Mouse (Mus musculus) activated CD4-positive, CD25-positive, alpha-beta regulatory T cell, adult 4 months (primary cell): ENCODE results near the gene Abcd4. TPM values are rescaled to one million over a fixed set of nuclear protein-coding genes. Genes with fewer than 3 reads are reported as not detected.

ENCODE experiments used
- ATAC-seq: one replicate; pipeline ENCODE4 v1.8.0; 2017
- polyA plus RNA-seq, 2 experiments: library from polyadenylated mRNA; unstranded; fragments of 100-300 nt; shearing (Covaris generic); gene quantifications; one replicate each; pipeline ENCODE4 v1.2.1; 2017

The Abcd4 gene
- polyA plus RNA-seq: 10 to 100 TPM in 1 of 2 experiments, 1 to 10 TPM in 1; 7.8 to 10.3 TPM

DNA sequence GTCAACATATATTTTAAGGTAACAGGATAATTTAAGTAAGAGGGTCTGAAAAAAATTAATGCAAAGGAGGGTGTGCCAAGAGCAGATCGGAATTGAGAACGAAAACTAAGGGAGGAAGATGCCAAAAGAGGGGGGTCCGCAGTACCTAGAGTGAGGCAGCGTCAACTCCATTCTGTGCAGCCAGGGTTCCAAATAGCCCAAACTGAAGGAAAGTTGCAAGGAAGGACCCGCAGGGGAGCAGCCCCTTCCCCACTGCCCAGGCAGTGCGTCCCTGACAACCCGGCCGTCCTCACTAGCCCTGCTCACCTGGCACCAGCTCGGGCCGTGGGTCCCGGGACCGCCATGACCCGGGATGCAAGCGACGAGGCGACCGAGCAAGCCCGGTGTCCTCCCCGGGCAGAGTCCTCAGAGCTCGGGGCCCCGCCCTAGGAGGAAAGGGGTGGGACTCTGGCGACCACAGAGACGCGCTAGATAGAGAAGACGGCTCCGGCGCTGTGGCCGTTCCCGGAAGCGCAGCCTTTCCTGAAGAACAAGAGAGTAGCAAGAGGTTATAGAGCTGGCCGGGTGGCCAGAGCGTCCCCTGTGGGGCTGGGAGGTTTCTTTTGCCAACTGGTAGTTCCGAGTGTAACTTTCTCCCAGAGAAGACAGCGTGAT lies at the start of gene Abcd4:
TSS of gene Abcd4 (minus strand) at position 437 of the 654 bp plus-strand sequence.
- ATAC-seq: peak; percentile 99

DNA sequence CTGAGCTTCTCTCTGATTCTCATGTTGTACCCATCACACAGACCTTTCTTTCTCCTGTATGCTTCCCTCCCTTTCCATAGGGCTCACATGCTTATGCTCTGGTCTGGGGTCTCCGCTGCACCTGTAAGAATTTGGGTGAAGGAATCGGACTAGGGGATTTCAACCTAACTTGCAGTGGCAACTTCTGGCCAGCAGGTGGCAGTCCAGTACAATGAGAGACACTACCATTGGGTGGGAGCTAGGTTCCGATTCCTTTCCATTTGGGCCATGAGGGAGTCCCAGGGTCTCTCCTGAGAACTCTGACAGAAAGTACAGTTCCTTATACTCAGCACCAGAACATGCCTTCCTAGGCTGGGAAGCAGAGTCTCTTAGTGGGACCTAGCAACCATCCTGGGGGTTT lies 36.7 kb upstream of the Abcd4 start:
- no peak for ATAC-seq

DNA sequence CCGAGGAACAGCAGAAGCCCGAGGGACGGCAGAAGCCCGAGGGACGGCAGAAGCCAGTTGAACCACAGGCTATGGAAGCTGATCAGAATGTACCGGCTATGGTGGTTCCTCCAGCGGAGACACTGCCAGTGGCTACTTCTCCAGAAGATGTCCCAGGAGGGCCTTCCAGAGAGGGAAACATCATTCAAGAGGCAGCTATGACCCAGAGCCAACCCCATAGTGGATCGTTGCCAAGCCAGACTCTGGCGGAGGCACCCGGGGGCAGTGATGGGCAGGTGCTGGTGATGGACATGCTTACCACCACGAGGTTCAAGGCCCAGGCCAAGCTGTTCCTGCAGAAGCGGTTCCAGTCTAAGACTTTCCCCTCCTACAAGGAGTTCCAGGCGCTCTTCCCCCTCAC lies 33.0 kb upstream of the Abcd4 start:
- no peak for ATAC-seq

DNA sequence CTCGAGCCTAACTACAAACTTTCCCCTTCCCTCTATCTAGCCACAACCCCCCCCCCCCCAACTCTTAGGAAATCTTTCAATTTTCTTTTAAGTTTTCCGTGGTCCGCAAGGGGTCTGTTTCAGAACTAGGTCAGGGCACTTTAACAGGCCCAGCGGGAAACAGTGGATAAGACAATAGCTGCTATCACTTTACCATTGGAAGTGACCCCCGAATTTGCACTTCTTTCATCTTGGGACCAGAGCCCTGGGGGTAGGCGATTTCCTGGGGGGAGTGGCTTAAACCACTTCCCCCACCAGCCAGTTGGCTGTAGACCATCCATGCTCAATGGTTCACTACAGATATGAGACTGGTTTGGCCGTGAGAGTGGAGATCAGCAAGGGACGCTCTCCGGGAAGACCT lies 23.4 kb upstream of the Abcd4 start, which contains the start of gene Vrtn:
TSS of gene Vrtn (plus strand) at position 366 of the 400 bp plus-strand sequence.
- ATAC-seq: no peak

DNA sequence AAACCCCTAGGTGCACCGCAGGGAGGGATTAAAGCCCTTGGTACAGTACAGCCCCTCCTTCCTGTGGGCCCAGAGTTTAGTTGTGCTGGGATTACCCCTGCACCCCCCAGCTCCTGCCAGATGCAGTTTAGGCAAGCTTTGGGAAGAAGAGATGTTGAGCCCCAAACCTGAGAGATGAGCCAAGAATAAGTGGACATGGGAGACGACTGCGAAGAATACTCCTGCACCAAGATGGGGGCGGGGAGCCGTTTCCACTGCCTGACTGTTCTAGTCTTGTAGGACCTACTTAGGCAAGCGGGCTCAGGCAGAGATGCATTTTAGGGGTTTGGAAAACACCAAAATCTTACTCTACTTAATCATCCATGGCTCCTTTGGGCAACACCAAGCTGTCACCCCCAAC lies 23.0 kb upstream of the Abcd4 start:
- no peak for ATAC-seq

DNA sequence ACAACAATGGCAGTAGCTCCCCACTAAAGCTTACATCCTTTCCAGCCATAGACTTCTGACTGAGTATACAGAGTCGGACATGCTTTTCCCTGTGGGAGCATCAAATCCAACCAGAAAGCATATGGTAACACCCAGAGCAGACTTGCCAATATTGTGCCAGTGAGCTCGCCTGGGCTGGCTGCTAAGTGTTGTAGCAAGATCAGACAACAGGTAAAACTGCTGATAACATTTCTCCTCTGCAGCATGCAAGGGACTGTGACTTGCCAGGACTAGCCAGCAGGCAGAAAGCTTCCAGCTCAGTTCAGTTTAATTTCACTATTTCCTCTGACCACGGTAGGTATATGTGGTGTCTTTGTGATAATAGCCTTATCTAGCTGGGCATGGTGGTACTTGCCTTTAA lies 14.7 kb upstream of the Abcd4 start:
- ATAC-seq: no peak

DNA sequence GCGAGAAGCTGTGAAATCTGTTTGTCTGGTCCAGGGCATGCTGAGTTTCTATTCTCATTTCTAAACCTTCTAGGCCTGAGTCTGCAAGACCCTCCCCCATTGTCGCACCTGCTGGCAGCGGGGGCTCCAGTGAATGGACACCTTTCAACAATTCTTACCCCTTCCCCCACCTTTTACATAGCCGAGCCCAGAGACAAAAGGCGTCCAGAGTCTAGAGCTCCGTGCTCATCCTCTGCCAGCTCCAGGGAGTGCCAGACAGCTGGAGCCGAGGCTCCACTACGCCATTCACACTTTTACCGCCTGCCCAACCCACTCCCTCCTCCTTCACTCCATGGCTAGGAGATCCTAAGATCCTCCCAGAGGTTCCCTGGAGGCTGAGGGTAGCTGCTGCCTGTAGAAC lies 7.9 kb upstream of the Abcd4 start:
- ATAC-seq: no peak

DNA sequence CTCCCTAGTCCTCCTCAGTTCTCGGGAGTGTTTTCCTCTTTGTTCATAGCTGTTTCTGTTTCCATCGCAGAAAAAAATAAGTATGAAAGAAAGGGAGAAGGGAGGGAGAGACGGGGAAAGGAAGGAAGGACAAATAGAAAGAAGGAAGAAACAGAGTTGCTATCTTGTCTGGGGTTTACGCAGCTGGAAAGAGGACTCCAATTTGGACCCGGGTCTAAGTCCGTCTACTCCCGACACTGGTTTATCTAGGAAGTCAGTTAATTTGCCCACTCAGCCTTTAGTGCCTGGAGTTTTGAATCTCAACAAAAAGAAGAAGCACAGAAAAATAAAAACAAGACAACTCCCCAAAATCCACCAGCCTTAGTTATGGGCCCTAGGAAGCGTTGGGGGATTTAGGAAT lies 7.4 kb upstream of the Abcd4 start:
- ATAC-seq: no peak

DNA sequence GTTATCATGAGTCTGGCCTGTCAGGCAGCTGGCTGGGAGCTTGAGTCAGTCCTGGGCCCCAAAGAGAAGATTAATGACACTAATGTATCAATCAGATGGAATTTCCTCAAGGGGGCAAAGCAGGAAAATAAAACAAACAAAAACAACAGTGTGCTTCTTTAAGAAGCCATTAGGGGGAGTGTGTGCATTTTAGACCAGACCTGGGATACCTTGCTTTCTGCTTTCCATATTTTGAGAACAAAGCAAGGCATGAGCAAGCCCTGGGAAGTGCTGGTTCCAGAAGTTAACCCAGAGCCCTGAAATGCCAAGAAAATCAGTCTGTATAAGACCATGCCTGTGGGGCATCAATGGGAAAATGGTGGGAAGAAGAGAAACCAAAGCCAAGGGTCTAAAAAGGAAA lies 3.8 kb upstream of the Abcd4 start:
- ATAC-seq: no peak

DNA sequence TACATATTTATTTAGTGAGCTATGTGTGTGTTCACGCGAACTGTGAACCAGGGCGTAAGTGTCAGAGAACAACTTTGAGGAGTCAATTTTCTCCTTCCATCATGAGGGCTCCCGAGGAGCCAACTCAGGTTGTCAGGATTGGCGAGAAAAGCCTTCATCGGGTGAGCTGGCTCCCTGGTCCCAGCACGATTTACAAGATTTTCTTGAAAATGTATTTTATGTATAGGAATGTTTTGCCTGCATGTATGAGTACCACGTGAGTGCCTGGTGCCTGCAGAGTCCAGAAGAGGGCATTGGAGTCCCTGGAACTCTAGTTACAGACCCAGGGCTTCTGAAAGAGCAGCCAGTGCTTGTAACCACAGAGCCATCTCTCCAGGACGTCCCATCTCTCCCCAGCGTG lies 450 bp upstream of the Abcd4 start:
- peak; percentile 37 for ATAC-seq

DNA sequence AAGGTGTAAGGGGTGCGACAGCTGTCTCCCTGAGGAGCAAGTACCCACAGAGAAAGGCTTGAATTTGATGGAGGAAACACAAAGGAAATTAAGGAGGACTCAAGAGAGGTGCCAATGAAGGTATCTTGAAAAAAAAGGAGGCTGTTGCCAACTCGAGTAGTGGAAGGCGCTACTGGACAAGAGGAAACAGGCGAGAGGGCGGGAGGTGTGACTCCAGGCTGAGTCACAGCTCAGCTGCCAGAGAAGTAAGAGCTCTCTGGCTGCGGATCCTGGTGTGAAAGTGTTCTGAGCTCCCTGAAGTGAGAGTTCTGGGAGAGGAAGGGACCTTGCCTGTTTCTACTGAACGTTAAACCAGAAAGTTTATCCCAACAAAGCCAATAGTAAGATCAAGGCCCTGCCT lies 2.7 kb downstream of the Abcd4 start:
- ATAC-seq: no peak

DNA sequence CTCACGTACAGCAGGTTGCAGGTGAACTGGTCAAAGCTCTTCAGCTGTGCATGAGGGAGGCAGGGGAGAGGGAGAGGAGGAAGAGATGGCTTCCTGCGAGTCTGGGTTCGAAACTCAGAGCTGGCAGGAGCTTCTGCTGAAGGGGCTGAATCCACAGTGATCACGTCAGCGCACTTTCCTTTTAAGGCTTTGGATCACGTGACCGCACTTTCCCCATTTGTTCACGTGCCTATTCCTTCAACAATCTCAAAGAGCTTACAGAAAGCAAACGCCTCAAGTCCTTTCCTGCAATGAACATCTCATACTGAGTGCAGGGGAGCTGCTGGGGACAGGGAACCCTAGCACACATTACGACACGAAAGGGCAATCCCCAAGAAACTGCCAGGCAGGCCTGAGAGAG lies 3.2 kb downstream of the Abcd4 start:
- no peak for ATAC-seq

DNA sequence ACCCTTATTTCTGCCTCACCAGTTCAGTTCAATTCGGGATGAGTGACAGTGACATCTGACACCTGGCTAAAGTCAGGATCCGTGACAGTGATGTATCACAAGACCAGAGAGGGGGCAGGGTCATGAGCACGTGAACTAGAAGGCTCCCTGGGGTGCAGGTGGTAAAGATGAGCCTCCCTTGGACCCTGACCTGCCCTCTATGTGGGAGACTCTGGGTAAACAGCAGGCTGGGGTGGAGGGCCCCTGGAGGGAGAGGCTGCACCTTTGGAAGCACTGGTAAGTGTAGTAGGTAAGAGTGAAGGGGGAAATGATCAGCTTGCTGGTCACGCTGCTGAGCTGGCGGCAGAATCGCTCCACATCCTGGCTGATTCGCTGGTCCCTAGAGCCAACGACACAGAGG lies 4.7 kb downstream of the Abcd4 start:
- no peak for ATAC-seq

DNA sequence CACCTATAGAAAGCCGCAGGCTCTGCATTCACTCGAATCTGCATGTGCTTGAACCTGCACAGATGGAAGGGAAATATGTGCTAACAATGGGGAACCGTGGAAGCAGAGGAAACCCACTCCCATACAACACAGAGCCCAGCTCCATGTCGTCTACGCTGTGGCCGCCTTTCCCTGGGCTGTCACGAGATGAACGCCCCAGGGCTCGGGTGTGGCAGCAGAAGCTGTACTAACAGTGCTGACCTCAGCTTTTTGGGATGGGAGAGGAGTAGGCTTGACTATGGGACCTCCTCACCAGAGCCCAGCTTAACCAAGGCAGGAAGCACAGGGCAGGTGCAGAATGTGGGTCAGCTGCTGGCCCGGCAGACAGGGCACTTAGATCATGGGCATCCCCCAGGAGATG lies 5.5 kb downstream of the Abcd4 start:
- ATAC-seq: no peak

DNA sequence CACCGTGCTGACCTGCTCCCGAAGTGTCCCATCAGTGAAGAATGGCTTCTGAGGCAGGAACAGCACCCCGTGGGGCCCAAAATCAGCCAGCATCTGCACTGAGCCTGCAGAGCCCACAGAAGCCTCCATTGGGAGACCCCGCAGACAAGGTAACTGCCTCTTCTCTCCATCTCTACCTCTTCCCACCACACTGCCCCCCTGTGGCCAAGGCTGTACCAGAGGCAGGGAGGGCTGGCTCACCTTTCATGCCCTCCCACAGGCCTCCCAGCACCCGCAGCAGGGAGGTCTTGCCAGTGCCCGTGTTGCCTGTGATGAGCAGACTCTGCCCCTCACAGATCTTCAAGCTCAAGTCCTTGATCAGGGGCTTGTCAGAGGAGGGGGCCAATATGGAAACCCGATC lies 11.4 kb downstream of the Abcd4 start:
- no peak for ATAC-seq

DNA sequence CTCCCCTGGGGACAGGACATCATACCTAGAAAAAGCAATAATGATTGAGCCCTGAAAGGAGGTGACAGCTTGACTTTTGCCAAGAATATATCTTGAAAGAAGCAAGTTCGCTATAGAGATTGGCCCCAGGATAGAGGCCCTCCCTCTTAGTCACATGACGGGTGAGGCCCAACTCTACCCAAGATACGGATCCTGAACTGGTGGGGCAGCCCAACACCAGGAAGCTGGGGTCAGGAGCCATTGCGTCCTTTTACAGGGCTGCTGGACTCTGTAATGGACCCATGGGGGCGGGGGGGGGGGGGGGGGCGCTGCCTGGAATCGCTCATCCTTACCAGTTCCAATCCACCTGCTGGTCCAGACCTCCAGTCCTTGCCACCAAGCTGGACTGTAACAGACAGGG lies 13.2 kb downstream of the Abcd4 start:
- no peak for ATAC-seq

DNA sequence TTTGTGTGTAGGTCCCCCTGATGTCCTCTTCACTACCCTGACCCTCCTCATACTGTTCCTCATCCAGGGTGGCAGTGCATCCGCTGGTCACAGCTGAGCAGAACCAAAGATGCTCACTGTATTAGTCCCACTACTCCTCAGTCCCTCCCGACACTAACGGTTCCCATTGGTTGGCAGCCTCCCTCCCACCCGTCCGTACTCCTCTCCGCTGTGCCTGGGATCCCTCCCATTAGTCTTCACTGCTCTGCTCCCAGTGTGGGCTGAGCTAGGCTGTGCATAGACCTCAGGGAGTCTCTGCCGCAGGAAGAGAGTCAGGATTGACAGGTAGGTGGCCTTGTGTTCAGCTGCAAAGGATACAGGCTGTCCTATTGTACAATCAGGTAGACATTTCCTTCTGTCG lies 18.9 kb downstream of the Abcd4 start:
- no peak for ATAC-seq

DNA sequence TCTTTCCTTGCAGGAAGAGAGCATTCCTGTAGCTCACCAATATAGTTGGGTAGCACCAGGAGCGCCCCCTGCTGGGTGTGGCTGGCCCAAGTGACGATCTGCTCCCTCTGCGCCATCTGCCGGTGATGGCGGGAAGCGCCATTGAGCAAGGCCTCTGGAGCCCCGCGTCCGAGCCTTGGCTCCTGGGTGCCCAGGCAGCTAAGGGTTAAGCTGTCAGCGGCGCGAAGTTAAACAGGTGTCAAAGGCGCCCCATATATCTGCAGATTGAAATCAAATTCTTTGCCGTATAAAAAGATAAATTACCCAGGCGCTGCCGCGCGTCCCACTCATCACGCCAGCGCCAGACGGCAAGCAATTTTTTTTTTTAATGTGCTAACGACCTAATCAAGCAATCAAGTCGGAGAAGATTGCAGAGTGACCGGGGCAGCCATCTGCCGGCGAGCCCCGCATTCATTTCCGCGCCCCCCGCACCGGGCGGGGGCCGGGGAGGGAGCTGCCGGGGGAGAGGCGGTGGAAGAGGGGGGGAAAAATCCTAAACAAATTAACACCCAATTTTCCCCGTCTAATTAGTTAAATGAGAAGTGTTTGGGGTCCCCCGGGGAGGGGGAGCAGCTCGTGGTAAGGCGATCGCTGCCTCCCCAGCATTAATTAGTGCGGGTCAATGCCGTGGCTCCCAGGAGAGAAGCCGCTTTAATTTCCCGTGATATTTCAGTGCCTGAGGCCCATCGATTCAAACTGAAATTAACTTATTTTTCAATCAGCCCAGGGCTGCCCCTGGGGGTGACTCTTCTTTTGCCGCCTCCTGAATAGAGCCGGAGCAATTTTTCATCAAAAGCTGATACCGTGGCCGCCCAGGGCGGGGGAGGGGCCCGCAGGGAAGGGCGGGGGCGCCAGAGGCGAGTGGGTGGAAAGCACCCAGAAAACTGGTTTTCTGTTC lies 27.1 kb downstream of the Abcd4 start:
- peak; percentile 90 for ATAC-seq

DNA sequence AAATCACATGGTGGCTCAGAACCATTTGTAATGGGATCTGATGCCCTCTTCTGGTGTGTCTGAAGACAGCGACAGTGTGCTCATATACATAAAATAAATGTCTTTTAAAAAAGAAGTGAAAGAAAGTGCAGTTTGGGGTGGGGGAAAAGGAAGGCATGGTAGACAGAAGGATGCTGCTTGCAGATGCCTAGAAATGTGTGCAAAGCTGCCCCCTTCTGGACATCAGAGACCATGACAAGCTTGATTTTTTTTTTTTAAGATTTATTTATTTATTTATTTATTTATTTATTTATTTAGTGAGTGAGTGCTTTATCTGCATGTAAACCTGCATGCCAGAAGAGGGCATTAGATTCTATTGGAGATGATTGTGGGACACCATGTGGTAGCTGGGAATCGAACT lies 35.9 kb downstream of the Abcd4 start:
- ATAC-seq: no peak

DNA sequence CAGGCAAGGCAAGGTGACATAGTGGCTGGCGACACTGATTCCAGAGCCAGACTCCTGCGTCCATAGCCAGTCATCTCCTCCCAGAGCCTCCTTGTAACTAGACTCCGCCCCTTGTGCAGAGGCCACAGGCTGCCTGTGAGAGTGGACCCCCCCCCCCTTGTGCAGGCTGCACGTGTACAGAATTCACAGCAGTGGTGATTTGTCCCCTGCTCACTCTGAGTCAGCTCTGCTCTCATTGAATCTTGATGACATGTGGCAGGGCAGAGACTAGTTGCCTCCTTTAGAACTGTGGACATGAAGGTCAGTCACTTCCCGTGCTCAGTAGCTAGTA lies 38.8 kb downstream of the Abcd4 start:
- no peak for ATAC-seq

DNA sequence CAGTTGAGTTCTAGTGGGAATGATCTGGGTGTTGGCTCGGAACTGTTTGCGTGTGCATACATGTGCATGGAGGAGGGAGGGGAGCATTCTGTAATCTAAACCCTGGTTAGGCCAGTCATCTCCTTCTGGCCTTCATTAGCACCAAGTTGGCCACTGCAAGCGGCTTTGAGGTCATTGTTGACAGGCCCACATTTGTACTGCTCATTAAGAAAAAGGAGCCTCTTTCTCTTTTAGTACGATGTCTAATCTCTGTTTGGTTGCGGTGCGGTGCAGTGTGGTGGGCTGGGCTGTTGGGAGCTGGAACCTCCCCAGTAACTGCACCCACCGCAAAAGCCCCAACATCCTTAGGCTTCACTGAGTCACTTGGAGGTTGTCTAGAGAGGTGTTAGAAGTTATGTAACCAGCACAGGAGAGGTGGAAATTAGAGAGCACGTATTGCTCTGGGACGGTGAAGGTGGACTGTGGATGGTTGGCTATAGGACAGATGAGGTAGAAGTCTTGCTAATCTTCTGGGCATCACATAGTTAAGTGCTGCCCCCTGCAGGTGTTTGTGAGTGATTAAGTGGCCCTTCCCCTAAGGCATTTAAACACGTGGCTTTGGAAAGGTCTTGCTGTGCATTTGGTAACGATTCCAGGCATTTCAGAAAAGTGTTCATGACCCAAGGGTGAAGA lies 39.3 kb downstream of the Abcd4 start:
- ATAC-seq: no peak

DNA sequence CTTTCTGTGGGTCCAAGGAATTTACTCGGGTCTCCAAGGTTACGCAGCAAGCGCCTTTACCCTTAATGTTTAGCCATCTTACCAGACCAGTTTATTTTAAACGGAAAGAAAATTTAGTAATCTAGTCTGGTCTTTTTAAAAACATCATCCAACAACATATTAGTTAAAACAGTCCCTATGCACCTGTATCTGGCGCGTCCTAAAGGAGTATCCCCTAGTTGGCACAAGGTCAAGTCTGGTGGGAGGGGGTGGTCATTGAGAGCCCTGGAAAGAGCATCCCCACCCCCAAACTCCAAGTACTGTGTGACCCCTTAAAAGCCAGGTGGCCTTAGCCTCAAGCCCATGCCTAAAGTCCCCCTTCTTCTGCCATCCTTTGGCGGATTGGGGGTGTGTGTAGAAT lies 44.1 kb downstream of the Abcd4 start:
- ATAC-seq: no peak

DNA sequence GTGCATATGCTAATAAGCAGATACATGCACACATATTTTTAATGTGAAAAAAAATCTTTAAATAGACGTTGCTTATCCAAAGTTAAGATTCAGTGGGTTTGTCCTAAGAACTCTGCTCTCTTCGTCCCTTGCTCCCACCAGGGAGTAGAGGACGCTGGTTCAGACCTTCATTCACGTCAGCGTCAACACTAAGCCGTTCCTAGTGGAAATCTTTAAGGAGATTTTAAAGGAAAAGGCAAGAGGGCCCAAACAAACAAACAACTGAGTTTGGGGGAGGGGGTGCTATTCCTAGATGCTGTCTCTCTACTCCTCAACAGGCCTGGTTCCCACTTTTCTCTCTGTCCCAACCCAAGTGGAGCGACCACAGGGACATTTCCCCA lies 44.9 kb downstream of the Abcd4 start:
- no peak for ATAC-seq
